Mouse (Mus musculus) embryonic facial prominence, embryonic 10.5 days (tissue): ENCODE data around the gene Zfyve1. TPM values are rescaled to one million over a fixed set of nuclear protein-coding genes. Genes with fewer than 3 reads are reported as not detected.

Source experiments
- DNase-seq: peaks from one replicate; pipeline ENCODE4 v3.0.0-alpha.2; 2017; ENCODE audit warnings: low spot score
- H3K27ac ChIP-seq: fragments of 300-500 bp; sonication (generic); replicated peaks from 2 replicates; pipeline ENCODE4 v1.5.1; 2016; ENCODE audit warnings: mild to moderate bottlenecking
- H3K27me3 ChIP-seq: fragments of 300-500 bp; sonication (generic); replicated peaks from 2 replicates; pipeline ENCODE4 v1.6.1; 2016; ENCODE audit warnings: low read depth, mild to moderate bottlenecking; ENCODE audit not compliant: poor library complexity, severe bottlenecking
- H3K36me3 ChIP-seq: fragments of 300-500 bp; sonication (generic); replicated peaks from 2 replicates; pipeline ENCODE4 v1.6.1; 2016; ENCODE audit warnings: mild to moderate bottlenecking, moderate library complexity
- H3K4me1 ChIP-seq: fragments of 300-500 bp; sonication (generic); 2 replicates; pipeline ENCODE4 v1.6.1; 2016
- H3K4me3 ChIP-seq: fragments of 300-500 bp; sonication (generic); 2 replicates; pipeline ENCODE4 v1.5.1; 2016; ENCODE audit warnings: mild to moderate bottlenecking, moderate library complexity
- H3K9me3 ChIP-seq: fragments of 300-500 bp; sonication (generic); 2 replicates; pipeline ENCODE4 v1.6.1; 2016; ENCODE audit warnings: mild to moderate bottlenecking
- WGBS: fragments of 180-500 bp; shearing (Covaris S2); methylation state at CpG from one replicate; pipeline ENCODE4 v1.1.7; 2016; 5-methylcytosine and 5-hydroxymethylcytosine counted together
- polyA plus RNA-seq: library from polyadenylated mRNA; unstranded; fragments of >200 nt; fragmentation: Nextera tagmentation; extraction: Ambion mirVana; gene quantifications from 2 replicates; pipeline ENCODE4 v1.2.1, GENCODE M21; 2016

Zfyve1 gene
- polyA plus RNA-seq, 1 experiment from 2014 or later: 21.8 TPM

DNA sequence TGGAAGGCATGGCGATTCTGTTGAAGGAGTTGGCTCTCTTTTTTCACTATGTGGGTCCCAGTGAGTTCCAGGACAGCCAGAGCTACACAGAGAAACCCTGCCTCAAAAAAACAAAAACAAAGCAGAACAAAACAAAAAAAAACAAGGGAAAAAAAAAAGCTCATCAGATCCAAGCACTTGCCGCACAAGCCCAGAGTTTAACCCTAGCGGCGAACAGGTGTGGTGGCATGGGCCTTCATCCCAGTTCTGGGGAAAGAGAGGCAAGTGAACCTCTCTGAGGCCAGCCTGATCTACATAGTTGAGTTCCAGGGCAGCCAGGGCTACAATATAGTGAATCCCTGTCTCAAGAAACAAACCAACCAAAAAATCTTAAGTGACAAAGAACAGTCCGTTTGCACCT, 19.6 kb downstream of the Zfyve1 start:
- Histone ChIP-seq H3K9me3 (no peaks in the 10 kb centered on the region), H3K27me3 (no peaks in the 10 kb centered on the region), H3K4me1 (0 out of 2 replicates have a peak, but pooled peaks cover 3% of the 10 kb centered on the region), H3K27ac (no peak overlapping the region), H3K4me3 (no peak overlapping the region), H3K36me3 (peaks cover 71% of the 10 kb centered on the region)
- 94% methylated on average over 5 of the region's 5 CpGs for WGBS
- no peak for DNase-seq

DNA sequence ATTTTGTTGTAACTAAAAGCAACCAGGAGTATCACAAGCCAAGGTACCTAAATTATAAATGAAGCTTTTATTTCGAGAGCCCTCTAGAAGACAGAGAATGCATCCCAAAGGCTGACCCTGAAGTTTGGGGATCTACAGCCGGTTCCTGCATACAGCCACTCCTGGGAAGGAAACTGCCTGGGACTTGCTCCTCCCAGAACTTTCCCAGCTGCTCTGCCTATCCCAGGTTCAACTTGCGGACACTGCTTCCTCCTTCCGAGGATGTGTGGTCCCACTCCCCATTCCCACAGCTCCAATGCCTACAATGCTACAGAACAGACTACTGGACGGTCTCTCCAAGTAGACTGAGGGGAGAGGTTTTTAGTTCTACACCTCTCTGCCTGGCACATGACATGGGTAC, 24.3 kb downstream of the Zfyve1 start:
- WGBS: 85% methylated on average over 5 of the region's 5 CpGs
- no peak for DNase-seq
- Histone ChIP-seq H3K27me3 (no peaks in the 10 kb centered on the region), H3K4me1 (no peaks in the 10 kb centered on the region), H3K4me3 (no peak overlapping the region), H3K9me3 (no peaks in the 10 kb centered on the region), H3K27ac (no peak overlapping the region), H3K36me3 (peaks cover 87% of the 10 kb centered on the region)

GRCm38 (mm10) chr12:83569866-83570265, 27.2 kb downstream of the Zfyve1 start:
- H3K27ac ChIP-seq: no peak overlapping the region
- H3K4me3 ChIP-seq: no peak overlapping the region
- no peaks in the 10 kb centered on the region for H3K9me3 ChIP-seq
- DNase-seq: no peak
- no peaks in the 10 kb centered on the region for H3K4me1 ChIP-seq
- peaks cover 90% of the 10 kb centered on the region for H3K36me3 ChIP-seq
- no peaks in the 10 kb centered on the region for H3K27me3 ChIP-seq
- 86% methylated on average over 3 of the region's 3 CpGs for WGBS

DNA sequence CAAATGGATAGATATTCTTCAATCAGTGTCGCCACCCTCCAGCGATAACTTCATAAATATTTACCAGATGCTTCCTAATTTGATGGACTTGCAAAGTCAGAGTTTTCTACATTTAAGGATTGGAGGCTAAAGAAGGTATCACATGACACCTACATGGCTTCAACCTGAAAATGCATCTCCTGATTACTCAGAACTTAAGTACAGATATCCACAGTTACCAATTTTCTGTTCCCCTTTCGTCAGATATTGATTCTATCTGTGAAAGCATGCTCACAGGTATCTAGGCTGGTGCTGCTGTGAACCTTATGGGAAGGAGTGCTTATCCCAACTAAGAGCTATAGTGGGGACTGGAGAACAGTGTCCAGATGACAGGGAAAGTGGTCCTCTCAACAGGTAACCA, 34.4 kb downstream of the Zfyve1 start:
- H3K9me3 ChIP-seq: no peaks in the 10 kb centered on the region
- H3K27me3 ChIP-seq: no peaks in the 10 kb centered on the region
- 94% methylated on average over 3 of the region's 3 CpGs for WGBS

GRCm38 (mm10) chr12:83560189-83560588, 36.8 kb downstream of the Zfyve1 start:
- WGBS: 73% methylated on average over 6 of the region's 6 CpGs
- Histone ChIP-seq H3K9me3 (no peaks in the 10 kb centered on the region), H3K27me3 (no peaks in the 10 kb centered on the region), H3K4me1 (no peaks in the 10 kb centered on the region), H3K4me3 (no peak overlapping the region), H3K36me3 (peaks cover 94% of the 10 kb centered on the region), H3K27ac (no peak overlapping the region)
- DNase-seq: no peak

More for the DNA sequence above, 34.4 kb downstream of the Zfyve1 start:
- Histone ChIP-seq H3K36me3 (peaks cover 94% of the 10 kb centered on the region), H3K27ac (no peak overlapping the region), H3K4me3 (no peak overlapping the region), H3K4me1 (no peaks in the 10 kb centered on the region)
- DNase-seq: no peak

DNA sequence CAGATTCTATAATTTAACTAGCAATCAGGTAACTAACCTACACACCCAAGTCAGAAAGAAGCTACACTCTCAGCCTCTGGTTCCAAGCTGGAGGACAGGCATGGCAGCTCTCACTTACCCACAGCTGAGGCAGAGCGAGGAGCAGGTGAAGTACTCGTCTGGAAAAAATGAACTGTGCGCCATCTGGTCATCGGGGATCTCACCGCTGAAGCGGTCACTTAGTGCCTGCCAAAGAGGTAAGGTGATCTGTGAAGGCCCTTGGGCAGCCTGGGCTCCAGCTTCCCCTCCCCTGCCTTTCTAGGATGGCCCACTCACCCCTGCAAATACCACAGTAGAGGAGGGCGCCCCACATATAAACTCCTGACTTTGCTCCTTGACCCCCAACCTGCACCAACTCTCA, 38.5 kb downstream of the Zfyve1 start:
- no peaks in the 10 kb centered on the region for H3K4me1 ChIP-seq
- H3K27ac ChIP-seq: no peak overlapping the region
- WGBS: 91% methylated on average over 7 of the region's 7 CpGs
- H3K9me3 ChIP-seq: no peaks in the 10 kb centered on the region
- H3K36me3 ChIP-seq: peaks cover 94% of the 10 kb centered on the region
- H3K4me3 ChIP-seq: no peak overlapping the region
- no peak for DNase-seq
- H3K27me3 ChIP-seq: no peaks in the 10 kb centered on the region

DNA sequence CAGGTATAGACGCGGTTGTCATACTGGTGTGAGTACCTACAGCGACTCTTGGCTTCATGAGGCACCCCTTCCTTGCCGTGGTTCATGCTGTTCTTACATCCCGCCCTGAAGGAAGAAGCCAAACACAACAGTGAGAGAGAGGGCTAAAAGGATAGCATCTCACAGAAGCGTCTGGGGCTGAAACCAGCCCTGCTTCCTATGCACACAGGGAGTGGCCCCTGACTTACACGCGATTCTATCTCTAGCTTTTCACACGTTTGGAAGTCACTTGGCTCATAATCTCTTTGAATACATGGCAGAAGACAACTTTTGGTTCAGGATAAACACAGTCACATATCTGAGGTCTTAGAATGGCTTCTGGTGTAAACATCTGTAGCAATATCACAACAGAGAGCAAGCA, 41.4 kb downstream of the Zfyve1 start:
- peaks cover 94% of the 10 kb centered on the region for H3K36me3 ChIP-seq
- 64% methylated on average over 9 of the region's 9 CpGs for WGBS

DNA sequence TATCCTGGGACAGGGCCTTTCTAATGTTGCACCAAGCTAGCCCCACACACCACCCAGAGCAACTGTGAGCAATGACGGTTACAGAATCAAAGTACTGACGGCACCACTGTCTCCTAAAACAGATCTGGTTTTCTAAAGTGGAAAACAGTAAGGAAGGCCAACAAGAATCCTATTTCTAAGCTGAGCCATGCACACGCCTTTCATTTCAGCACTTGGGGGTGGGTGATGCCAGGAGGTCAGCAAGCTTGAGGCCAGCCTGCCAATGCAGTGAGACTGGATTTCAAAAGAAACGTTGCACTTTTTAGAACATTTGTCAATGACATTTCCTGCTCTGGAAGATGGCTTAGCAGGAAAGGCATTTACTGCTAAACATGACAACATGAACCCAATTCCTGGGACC, 43.2 kb downstream of the Zfyve1 start:
- H3K9me3 ChIP-seq: no peaks in the 10 kb centered on the region
- 0 out of 2 replicates have a peak, but pooled peaks cover 2% of the 10 kb centered on the region for H3K4me1 ChIP-seq
- H3K4me3 ChIP-seq: no peak overlapping the region
- no peak for DNase-seq
- peaks cover 99% of the 10 kb centered on the region for H3K36me3 ChIP-seq
- no peak overlapping the region for H3K27ac ChIP-seq
- H3K27me3 ChIP-seq: no peaks in the 10 kb centered on the region
- WGBS: 85% methylated on average over 4 of the region's 4 CpGs

More for the DNA sequence above, 41.4 kb downstream of the Zfyve1 start:
- no peak for DNase-seq
- H3K4me3 ChIP-seq: no peak overlapping the region
- H3K4me1 ChIP-seq: no peaks in the 10 kb centered on the region
- H3K27me3 ChIP-seq: no peaks in the 10 kb centered on the region
- no peaks in the 10 kb centered on the region for H3K9me3 ChIP-seq
- no peak overlapping the region for H3K27ac ChIP-seq

DNA sequence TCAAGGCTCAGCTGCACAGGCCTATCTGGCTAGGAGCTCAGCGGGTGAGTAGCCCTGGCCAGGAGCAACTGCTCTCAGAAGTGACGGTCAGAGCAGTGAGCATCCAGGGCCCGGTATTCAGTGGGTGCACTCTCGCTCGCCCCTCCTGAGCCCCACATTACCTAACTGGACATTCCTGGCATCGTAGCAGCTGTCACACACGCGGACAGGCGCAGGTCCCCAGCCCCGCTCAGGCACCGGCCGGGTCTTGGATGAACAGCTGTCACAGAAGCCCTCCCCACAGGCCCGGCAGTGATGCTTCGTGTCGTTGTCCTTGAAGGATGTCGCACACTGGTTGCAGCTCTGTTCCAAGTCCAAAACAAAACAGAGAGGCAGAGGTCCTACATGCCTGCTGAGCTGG, 45.7 kb downstream of the Zfyve1 start:
- 94% methylated on average over 16 of the region's 16 CpGs for WGBS
- H3K36me3 ChIP-seq: peaks cover 97% of the 10 kb centered on the region
- H3K4me3 ChIP-seq: no peak overlapping the region
- H3K4me1 ChIP-seq: 0 out of 2 replicates have a peak, but pooled peaks cover 2% of the 10 kb centered on the region
- H3K27ac ChIP-seq: no peak overlapping the region
- H3K9me3 ChIP-seq: no peaks in the 10 kb centered on the region
- no peak for DNase-seq
- H3K27me3 ChIP-seq: no peaks in the 10 kb centered on the region

DNA sequence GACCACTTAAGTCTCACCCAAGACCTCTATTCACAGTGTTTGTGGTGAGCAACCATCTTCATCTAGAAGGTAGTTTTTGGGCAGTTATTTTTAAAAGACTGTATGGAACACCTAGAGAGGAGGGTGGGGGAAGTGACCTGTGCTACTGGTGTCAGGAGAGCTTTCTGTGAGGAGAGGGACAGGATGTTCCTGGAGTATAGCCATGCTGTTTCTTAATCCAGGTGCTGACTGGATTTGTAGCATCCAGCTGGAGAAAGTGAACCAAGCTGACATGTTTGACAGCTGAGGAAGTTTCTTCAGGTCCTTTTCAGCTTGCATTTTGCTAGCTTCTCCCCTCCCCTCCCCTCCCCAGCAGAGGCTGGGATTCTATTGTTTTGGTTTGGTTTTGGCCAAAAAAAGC, 52.2 kb downstream of the Zfyve1 start:
- no peaks in the 10 kb centered on the region for H3K9me3 ChIP-seq
- no peak overlapping the region for H3K4me3 ChIP-seq
- H3K36me3 ChIP-seq: peaks cover 78% of the 10 kb centered on the region
- DNase-seq: no peak
- H3K4me1 ChIP-seq: 0 out of 2 replicates have a peak, but pooled peaks cover 2% of the 10 kb centered on the region
- H3K27ac ChIP-seq: no peak overlapping the region
- H3K27me3 ChIP-seq: no peaks in the 10 kb centered on the region

- WGBS: 87% methylated on average over 7 of the region's 7 CpGs
- Histone ChIP-seq H3K27me3 (no peaks in the 10 kb centered on the region), H3K27ac (no peak overlapping the region), H3K36me3 (peaks cover 78% of the 10 kb centered on the region), H3K9me3 (no peaks in the 10 kb centered on the region), H3K4me3 (no peak overlapping the region), H3K4me1 (no peaks in the 10 kb centered on the region)
- no peak for DNase-seq
These were observed 53.0 kb downstream of the Zfyve1 start for GRCm38 (mm10) chr12:83543997-83544396.

- no peaks in the 10 kb centered on the region for H3K9me3 ChIP-seq
- peaks cover 11% of the 10 kb centered on the region for H3K4me1 ChIP-seq
- peaks cover 92% of the 10 kb centered on the region for H3K36me3 ChIP-seq
- 87% methylated on average over 9 of the region's 9 CpGs for WGBS
- no peak overlapping the region for H3K4me3 ChIP-seq
- H3K27ac ChIP-seq: no peak overlapping the region
- no peaks in the 10 kb centered on the region for H3K27me3 ChIP-seq
- DNase-seq: no peak
These were observed 61.0 kb downstream of the Zfyve1 start for GRCm38 (mm10) chr12:83536039-83536438.

DNA sequence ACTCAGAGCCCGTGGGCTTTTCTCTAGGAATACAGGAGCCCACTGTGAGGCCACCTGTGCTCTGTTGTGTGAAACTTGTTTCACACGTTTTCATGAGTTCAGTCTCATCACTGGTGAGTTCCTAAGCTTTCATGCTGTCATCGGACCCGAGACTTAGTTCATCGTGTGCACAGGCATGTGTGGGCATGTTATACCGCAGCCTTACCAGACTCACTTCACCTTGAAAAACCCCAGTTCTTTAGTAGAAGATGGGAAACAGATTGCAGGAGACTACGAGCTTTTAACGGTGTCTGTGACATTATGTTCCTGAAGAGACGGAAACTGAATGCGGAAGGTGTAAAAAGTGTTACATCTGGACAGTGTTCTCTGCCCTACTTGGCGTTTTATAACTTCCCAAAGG, 61.6 kb downstream of the Zfyve1 start:
- no peak for DNase-seq
- Histone ChIP-seq H3K36me3 (peaks cover 89% of the 10 kb centered on the region), H3K9me3 (no peaks in the 10 kb centered on the region), H3K4me1 (peaks cover 12% of the 10 kb centered on the region), H3K27ac (no peak overlapping the region), H3K27me3 (no peaks in the 10 kb centered on the region), H3K4me3 (no peak overlapping the region)
- 87% methylated on average over 11 of the region's 11 CpGs for WGBS

- WGBS: 82% methylated on average over 3 of the region's 3 CpGs
- no peaks in the 10 kb centered on the region for H3K9me3 ChIP-seq
- no peaks in the 10 kb centered on the region for H3K27me3 ChIP-seq
- no peak overlapping the region for H3K27ac ChIP-seq
- peaks cover 12% of the 10 kb centered on the region for H3K4me1 ChIP-seq
- no peak for DNase-seq
- peaks cover 83% of the 10 kb centered on the region for H3K36me3 ChIP-seq
- H3K4me3 ChIP-seq: no peak overlapping the region
These were observed 62.8 kb downstream of the Zfyve1 start for GRCm38 (mm10) chr12:83534190-83534589.
